16 mouse cellular contexts compared by ENCODE assay signal in genomic region chr4:3062027-3062605, GRCm38 (mm10).
DNase-seq lines count a peak whose midpoint lies in the region; ATAC-seq and TF ChIP-seq lines count a peak whose summit lies in the region.
"Had no signal": no experiment of that assay in that cellular context is flagged by ENCODE, and none has a peak within 500 bp of the region (broad histone marks: within the 10 kb centered on the region; RNA-seq: fewer than 3 reads in every experiment).

No protein-coding gene starts in this region.

- H3K9ac ChIP-seq in forebrain, embryonic 13.5 days: no peak overlapping the region
- H3K9ac ChIP-seq in forebrain, embryonic 16.5 days (replicated peaks; ENCODE audit: low read depth, low read length): no peak overlapping the region
- H3K9ac ChIP-seq in liver, adult 2 months (ENCODE audit: low read depth, low read length): no peak overlapping the region
- no peak overlapping the region for H3K9ac ChIP-seq in liver, postnatal 0 days (replicated peaks)
- H3K9ac ChIP-seq in stomach, embryonic 15.5 days: no peak overlapping the region
- no peak overlapping the region for H3K9ac ChIP-seq in stomach, postnatal 0 days (ENCODE audit: low read length)
- H3K9ac ChIP-seq: embryonic facial prominence, embryonic 15.5 days; forebrain, postnatal 0 days; hindbrain, embryonic 15.5 days; kidney, embryonic 15.5 days; liver, embryonic 15.5 days had no signal

- ATAC-seq in forebrain, embryonic 13.5 days: 0 out of 2 replicates have a peak, but pooled peaks have one; percentile 9
- ATAC-seq in forebrain, embryonic 16.5 days: no peak
- no peak for ATAC-seq in liver, postnatal 0 days
- ATAC-seq in stomach, embryonic 15.5 days (ENCODE audit: insufficient read depth, low FRiP score, low read depth): 0 out of 2 replicates have a peak, but pooled peaks have one; percentile 0
- no peak for ATAC-seq in stomach, postnatal 0 days (ENCODE audit: low FRiP score, low TSS enrichment)
- ATAC-seq: forebrain, postnatal 0 days had no signal

- no peaks in the 10 kb centered on the region for H3K36me3 ChIP-seq in forebrain, embryonic 13.5 days (ENCODE audit: poor library complexity, severe bottlenecking)
- no peaks in the 10 kb centered on the region for H3K36me3 ChIP-seq in forebrain, embryonic 16.5 days (ENCODE audit: control insufficient read depth, insufficient read depth)
- H3K36me3 ChIP-seq in liver, adult 2 months (ENCODE audit: control insufficient read depth, insufficient read depth, low read length): no peaks in the 10 kb centered on the region
- H3K36me3 ChIP-seq in liver, postnatal 0 days (replicated peaks; ENCODE audit: insufficient read depth, low read length): no peaks in the 10 kb centered on the region
- no peaks in the 10 kb centered on the region for H3K36me3 ChIP-seq in stomach, embryonic 15.5 days
- no peaks in the 10 kb centered on the region for H3K36me3 ChIP-seq in stomach, postnatal 0 days (ENCODE audit: control insufficient read depth, insufficient read depth, low read length)
- H3K36me3 ChIP-seq: embryonic facial prominence, embryonic 15.5 days; hindbrain, embryonic 15.5 days; kidney, embryonic 15.5 days; liver, embryonic 15.5 days had no signal

- H3K4me3 ChIP-seq in forebrain, embryonic 13.5 days: no peak overlapping the region
- H3K4me3 ChIP-seq in forebrain, embryonic 16.5 days (replicated peaks; ENCODE audit: low read length): no peak overlapping the region
- no peak overlapping the region for H3K4me3 ChIP-seq in liver, adult 2 months (ENCODE audit: insufficient read depth, low read depth, low read length)
- H3K4me3 ChIP-seq in liver, postnatal 0 days (ENCODE audit: low read depth, low read length): no peak overlapping the region
- no peak overlapping the region for H3K4me3 ChIP-seq in stomach, embryonic 15.5 days (replicated peaks)
- H3K4me3 ChIP-seq in stomach, postnatal 0 days (ENCODE audit: low read depth, low read length): no peak overlapping the region
- H3K4me3 ChIP-seq: embryonic facial prominence, embryonic 15.5 days; hindbrain, embryonic 15.5 days; kidney, embryonic 15.5 days; liver, embryonic 15.5 days had no signal

- peak; percentile 18 for DNase-seq in liver, adult 2 months (ENCODE audit: extremely low read depth, low read depth, low spot score)
- DNase-seq in liver, postnatal 0 days: no peak
- no peak for DNase-seq in stomach, postnatal 0 days (ENCODE audit: low spot score)
- peak; percentile 8 for DNase-seq in naive thymus-derived CD4-positive, alpha-beta T cell, adult 2 months (ENCODE audit: low read depth)
- DNase-seq in retina, embryonic 14.5 days (ENCODE audit: low spot score): no peak
- DNase-seq: adrenal gland, postnatal 36 days; B cell, adult 2 months; forebrain, postnatal 0 days; layer of hippocampus, adult 9-11 months had no signal

- 67% methylated on average over 2 of the region's 2 CpGs for WGBS in forebrain, embryonic 13.5 days
- 73% methylated on average over 2 of the region's 2 CpGs for WGBS in forebrain, embryonic 16.5 days
- WGBS in liver, adult 2 months: 70% methylated on average over 2 of the region's 2 CpGs
- WGBS in liver, postnatal 0 days (ENCODE audit: insufficient replicate concordance): 60% methylated on average over 2 of the region's 2 CpGs
- WGBS in stomach, embryonic 15.5 days: 72% methylated on average over 2 of the region's 2 CpGs
- 65% methylated on average over 2 of the region's 2 CpGs for WGBS in stomach, postnatal 0 days

- H3K27ac ChIP-seq in forebrain, embryonic 13.5 days: no peak overlapping the region
- no peak overlapping the region for H3K27ac ChIP-seq in forebrain, embryonic 16.5 days (ENCODE audit: low read length)
- H3K27ac ChIP-seq in liver, adult 2 months (replicated peaks; ENCODE audit: insufficient read depth, low read depth, low read length): no peak overlapping the region
- H3K27ac ChIP-seq in liver, postnatal 0 days (ENCODE audit: low read depth): no peak overlapping the region
- H3K27ac ChIP-seq in stomach, embryonic 15.5 days: no peak overlapping the region
- H3K27ac ChIP-seq in stomach, postnatal 0 days (replicated peaks): no peak overlapping the region
- H3K27ac ChIP-seq: embryonic facial prominence, embryonic 15.5 days; hindbrain, embryonic 15.5 days; kidney, embryonic 15.5 days; liver, embryonic 15.5 days had no signal

- TF ChIP-seq CTCF in liver, adult 2 months (IDR thresholded peaks at IDR 0.05; ENCODE audit: low read depth, low read length): no peak
- TF ChIP-seq CTCF in liver, postnatal 0 days (IDR thresholded peaks at IDR 0.05; ENCODE audit: low read depth): no peak
- TF ChIP-seq CTCF in stomach, postnatal 0 days (IDR thresholded peaks at IDR 0.05; ENCODE audit: low read depth): no peak

- TF ChIP-seq EP300 in liver, postnatal 0 days (IDR thresholded peaks at IDR 0.05; ENCODE audit: low read depth): no peak
- no peak for TF ChIP-seq EP300 in stomach, postnatal 0 days (optimal IDR thresholded peaks at IDR 0.05)

- no peak for TF ChIP-seq POLR2A in liver, adult 2 months (IDR thresholded peaks at IDR 0.05; ENCODE audit: extremely low read depth, insufficient read depth, low read length)

- H3K4me1 ChIP-seq in forebrain, embryonic 13.5 days: no peaks in the 10 kb centered on the region
- H3K4me1 ChIP-seq in forebrain, embryonic 16.5 days (replicated peaks; ENCODE audit: control insufficient read depth, insufficient read depth, low read length): no peaks in the 10 kb centered on the region
- H3K4me1 ChIP-seq in liver, adult 2 months (ENCODE audit: control insufficient read depth, insufficient read depth, low read length): no peaks in the 10 kb centered on the region
- no peaks in the 10 kb centered on the region for H3K4me1 ChIP-seq in liver, postnatal 0 days (ENCODE audit: insufficient read depth)
- no peaks in the 10 kb centered on the region for H3K4me1 ChIP-seq in stomach, embryonic 15.5 days
- no peaks in the 10 kb centered on the region for H3K4me1 ChIP-seq in stomach, postnatal 0 days (replicated peaks; ENCODE audit: control insufficient read depth, insufficient read depth)
- H3K4me1 ChIP-seq: embryonic facial prominence, embryonic 15.5 days; hindbrain, embryonic 15.5 days; kidney, embryonic 15.5 days; liver, embryonic 15.5 days had no signal

- H3K9me3 ChIP-seq in forebrain, embryonic 13.5 days (replicated peaks): peaks cover 76% of the 10 kb centered on the region
- peaks cover 62% of the 10 kb centered on the region for H3K9me3 ChIP-seq in forebrain, embryonic 16.5 days (ENCODE audit: control insufficient read depth, low read length)
- peaks cover 7% of the 10 kb centered on the region for H3K9me3 ChIP-seq in liver, postnatal 0 days (ENCODE audit: low read length)
- H3K9me3 ChIP-seq in stomach, embryonic 15.5 days: 0 out of 2 replicates have a peak, but pooled peaks cover 21% of the 10 kb centered on the region
- H3K9me3 ChIP-seq in stomach, postnatal 0 days (ENCODE audit: control insufficient read depth, low read length): peaks cover 33% of the 10 kb centered on the region

- H3K4me2 ChIP-seq in forebrain, embryonic 13.5 days: no peak overlapping the region
- H3K4me2 ChIP-seq in forebrain, embryonic 16.5 days (ENCODE audit: low read length): no peak overlapping the region
- H3K4me2 ChIP-seq in liver, postnatal 0 days (ENCODE audit: low read depth, low read length): no peak overlapping the region
- no peak overlapping the region for H3K4me2 ChIP-seq in stomach, embryonic 15.5 days
- H3K4me2 ChIP-seq in stomach, postnatal 0 days (replicated peaks; ENCODE audit: low read depth): no peak overlapping the region
- H3K4me2 ChIP-seq: embryonic facial prominence, embryonic 15.5 days; hindbrain, embryonic 15.5 days; kidney, embryonic 15.5 days; liver, embryonic 15.5 days had no signal

- H3K79me2 ChIP-seq in liver, adult 2 months (ENCODE audit: control insufficient read depth, insufficient read depth, low read length): no peaks in the 10 kb centered on the region

- no peaks in the 10 kb centered on the region for H3K27me3 ChIP-seq in forebrain, embryonic 13.5 days
- no peaks in the 10 kb centered on the region for H3K27me3 ChIP-seq in forebrain, embryonic 16.5 days (replicated peaks; ENCODE audit: control insufficient read depth, insufficient read depth, low read length)
- H3K27me3 ChIP-seq in liver, adult 2 months (ENCODE audit: control insufficient read depth, insufficient read depth, low read length): no peaks in the 10 kb centered on the region
- H3K27me3 ChIP-seq in liver, postnatal 0 days (ENCODE audit: insufficient read depth, low read length): no peaks in the 10 kb centered on the region
- H3K27me3 ChIP-seq in stomach, embryonic 15.5 days (replicated peaks): no peaks in the 10 kb centered on the region
- no peaks in the 10 kb centered on the region for H3K27me3 ChIP-seq in stomach, postnatal 0 days (ENCODE audit: control insufficient read depth, insufficient read depth, low read length)
- H3K27me3 ChIP-seq: embryonic facial prominence, embryonic 15.5 days; hindbrain, embryonic 15.5 days; kidney, embryonic 15.5 days; liver, embryonic 15.5 days had no signal

Comparison
In these comparisons a context has a peak if more than half of its experiments do, and no peak if none do; other contexts are left out.
1. ATAC-seq: peak in forebrain, embryonic 13.5 days (single experiment) and stomach, embryonic 15.5 days (single experiment); none in forebrain, embryonic 16.5 days (single experiment), liver, postnatal 0 days (single experiment) and stomach, postnatal 0 days (single experiment).
2. DNase-seq: peak in liver, adult 2 months (single experiment) and naive thymus-derived CD4-positive, alpha-beta T cell, adult 2 months (single experiment); none in liver, postnatal 0 days (single experiment), stomach, postnatal 0 days (single experiment) and retina, embryonic 14.5 days (single experiment).